Mouse (Mus musculus) embryonic fibroblast, embryonic 13.5 days (primary cell): ENCODE measurements at regions not wholly inside any gene's neighbourhood (a gene's known extent, or its start where the extent isn't known, plus 50 kb on each side); places are given as distances from the start of the nearest gene placed in this dataset.

Experiments
- CTCF ChIP-seq: IDR thresholded peaks from 2 replicates; pipeline ENCODE4 v1.5.1; 2011; ENCODE audit warnings: mild to moderate bottlenecking, control low read depth, low read length, moderate library complexity, borderline replicate concordance; ENCODE audit not compliant: insufficient read depth
- POLR2A ChIP-seq: IDR thresholded peaks from 2 replicates; pipeline ENCODE4 v1.6.1; 2011; ENCODE audit warnings: low read depth, mild to moderate bottlenecking, control low read depth, low read length, moderate library complexity

DNA sequence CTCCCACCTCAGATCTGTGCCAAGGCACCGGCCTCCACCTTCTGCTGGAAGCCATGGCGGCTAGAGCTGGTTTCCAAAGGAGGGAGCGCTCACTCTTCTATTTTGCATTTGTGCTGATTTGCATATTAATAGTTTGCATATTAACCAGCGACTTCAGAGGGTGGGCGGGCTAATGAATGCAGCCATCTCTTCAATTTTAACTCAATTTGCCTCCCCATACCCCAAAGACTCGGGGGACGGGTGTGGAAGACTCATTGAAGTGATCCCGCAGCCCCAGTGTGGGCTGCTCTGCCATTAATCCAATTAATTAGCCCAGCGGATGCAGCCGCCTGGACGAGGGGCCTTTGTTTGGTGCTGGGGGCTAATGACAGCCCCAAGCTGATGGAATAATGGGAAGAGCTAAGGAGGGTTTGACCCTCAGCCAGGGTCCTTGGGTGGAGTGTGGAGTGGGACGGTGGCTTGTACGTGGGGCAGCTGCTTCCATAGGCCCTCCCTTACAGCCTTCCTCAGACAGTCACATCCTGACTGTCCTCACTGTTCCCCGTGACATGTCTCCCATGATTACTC lies 103.0 kb downstream of the Gm26897 start:
- TF ChIP-seq CTCF (no peak), POLR2A (no peak)
